Mouse (Mus musculus) right cerebral cortex, adult 18-20 months (tissue): Measurements from ENCODE around the gene Eps8l2.

Experiments used
- DNase-seq: peaks from one replicate; pipeline ENCODE4 v3.0.0; 2022; ENCODE audit warnings: mixed read lengths

The Eps8l2 gene

DNA sequence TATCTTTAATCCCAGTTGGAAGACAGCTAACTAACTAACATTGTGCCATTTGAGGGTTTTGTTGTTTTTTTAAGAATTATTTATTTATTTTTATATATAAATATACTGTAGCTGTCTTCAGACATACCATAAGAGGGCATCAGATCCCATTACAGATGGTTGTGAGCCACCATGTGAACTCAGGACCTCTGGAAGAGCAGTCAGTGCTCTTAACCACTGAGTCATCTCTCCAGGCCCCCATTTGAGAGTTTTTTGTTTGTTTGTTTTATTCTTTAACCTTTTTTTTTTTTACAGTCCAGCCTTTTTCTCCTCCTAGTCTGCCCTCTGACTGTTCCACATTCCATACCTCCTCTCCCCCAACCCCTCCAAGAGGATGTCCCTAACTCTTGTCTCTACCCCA, 8.0 kb upstream of the Eps8l2 start:
- no peak for DNase-seq

DNA sequence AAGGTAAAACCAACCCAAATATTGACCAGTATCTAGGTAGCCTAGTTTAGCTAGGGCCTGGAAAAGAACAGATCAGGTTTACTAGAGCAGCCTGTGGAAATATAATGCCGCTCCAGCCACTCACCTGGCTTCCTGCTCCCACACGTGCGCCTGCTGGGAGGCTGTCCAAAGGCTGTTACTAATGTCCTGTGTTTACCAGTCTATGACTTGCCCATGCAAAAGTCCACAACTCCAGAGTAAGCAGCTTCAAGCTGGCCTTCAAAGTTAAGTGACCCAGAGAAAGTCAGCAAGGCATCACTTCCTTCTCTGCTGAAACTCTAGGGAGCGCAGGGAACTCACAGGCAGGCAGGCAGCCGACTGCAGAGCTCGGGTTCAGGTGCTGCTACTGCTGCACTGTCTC, 6.7 kb upstream of the Eps8l2 start:
- DNase-seq, result no peak

GRCm38 (mm10) chr7:141335044-141335579, 3.6 kb upstream of the Eps8l2 start:
- DNase-seq, result no peak

GRCm38 (mm10) chr7:141335682-141336081, 3.0 kb upstream of the Eps8l2 start:
- no peak for DNase-seq

DNA sequence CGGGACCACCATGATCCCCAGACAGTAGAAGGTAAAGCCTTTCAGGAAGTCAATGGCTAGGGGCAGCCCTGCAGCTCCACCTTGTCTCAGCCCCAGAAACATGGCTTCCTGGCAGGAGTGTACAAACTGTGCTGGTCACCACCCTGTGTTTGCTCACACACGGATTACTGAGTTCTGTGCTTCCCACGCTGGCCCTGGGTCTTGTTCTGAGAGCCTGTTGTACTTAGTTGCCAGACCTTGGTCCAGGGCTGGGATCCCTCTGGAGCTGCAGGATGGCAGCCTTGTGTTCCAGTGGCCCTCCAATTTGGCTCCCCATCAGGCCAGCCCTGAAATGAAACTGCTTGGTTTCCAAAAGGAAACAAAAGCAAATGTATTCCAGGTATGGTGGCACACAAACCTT, 2.4 kb upstream of the Eps8l2 start:
- no peak for DNase-seq

GRCm38 (mm10) chr7:141337716-141338416, 814 bp upstream of the Eps8l2 start:
- DNase-seq, result no peak

DNA sequence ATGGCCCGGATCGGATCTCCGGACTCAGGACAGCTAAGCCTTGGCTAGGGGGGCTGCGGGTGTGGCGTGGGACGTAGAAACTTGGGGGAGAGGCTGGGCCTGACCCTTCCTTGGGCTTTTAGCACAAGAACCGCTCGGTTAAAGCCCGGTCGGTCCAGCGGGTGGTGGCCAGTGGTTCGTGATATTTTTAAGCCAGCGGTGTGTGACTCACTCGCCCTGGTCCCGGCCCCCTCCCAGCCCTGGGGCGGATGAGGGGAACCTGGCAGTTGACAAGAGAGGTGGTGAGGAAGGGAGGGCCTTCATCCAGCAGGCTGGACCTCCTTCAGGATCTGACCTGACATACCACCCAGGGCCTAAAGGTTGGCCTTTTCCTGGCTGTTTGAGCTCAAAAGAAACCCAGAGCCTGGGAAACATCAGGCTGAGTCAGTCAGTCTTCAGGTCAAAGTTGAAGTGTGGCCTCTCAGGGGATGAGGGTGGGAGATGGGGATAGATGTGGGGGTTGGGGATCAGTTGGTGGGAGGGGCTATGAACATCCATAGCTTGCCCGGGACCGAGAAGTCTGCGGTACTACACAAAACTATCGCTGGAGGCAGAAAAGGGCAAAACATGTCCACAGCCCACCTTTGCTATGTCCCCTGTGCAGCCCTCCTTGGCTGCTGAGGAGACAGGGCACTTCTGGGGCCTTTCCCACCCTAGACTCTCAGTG, 688 bp downstream of the Eps8l2 start:
- no peak for DNase-seq

- no peak for DNase-seq
Observed at GRCm38 (mm10) chr7:141340023-141340422, 1.3 kb downstream of the Eps8l2 start.

DNA sequence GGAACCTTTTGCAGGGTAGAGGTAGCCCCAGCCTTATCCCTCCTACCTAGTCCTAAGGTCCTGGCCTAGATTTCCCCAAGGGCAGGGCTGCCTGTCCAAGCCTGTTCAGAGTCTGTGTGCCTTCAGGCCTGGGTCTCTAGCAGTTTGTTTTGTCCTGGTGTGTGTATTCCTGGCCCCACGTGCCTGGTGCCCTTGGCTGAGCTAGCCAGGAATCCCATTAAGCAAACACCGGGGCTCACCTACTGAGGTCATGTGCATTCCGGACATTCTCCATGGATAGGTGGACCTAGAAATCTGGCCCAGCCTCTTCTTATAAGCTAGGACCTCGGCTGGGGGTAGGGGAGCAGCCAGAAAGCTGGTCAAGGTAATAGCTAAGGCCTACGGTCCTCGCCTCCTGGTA, 1.8 kb downstream of the Eps8l2 start:
- DNase-seq, result no peak

DNA sequence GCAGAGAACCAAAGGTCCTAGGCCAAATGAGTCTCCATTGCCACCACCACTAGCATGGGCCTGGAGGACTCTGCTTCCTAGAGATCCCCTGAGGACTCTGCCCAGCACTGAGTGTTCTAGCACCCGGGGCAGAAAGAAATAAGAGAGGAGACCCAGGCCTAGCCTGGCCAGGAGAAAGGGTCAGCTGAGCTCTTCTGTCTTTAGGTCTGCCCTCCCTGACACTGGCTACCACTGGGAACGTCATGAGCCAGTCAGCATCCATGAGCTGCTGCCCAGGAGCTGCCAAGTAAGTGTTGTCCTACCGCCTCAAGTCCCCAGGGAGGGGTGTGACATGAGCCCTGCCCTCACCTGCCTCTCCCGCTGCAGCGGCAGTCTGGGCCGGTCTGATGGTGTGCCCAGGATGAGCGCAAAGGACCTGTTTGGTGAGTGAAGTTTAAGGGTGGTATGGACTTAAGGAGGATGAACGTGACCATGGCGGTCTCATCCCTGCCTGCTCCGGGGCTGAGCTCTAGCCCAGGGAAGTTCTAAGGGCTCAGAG, 3.1 kb downstream of the Eps8l2 start:
- DNase-seq, result no peak

GRCm38 (mm10) chr7:141343230-141343629, 4.5 kb downstream of the Eps8l2 start:
- no peak for DNase-seq

GRCm38 (mm10) chr7:141343696-141344095, 5.0 kb downstream of the Eps8l2 start:
- DNase-seq, result no peak

GRCm38 (mm10) chr7:141344787-141345186, 6.1 kb downstream of the Eps8l2 start:
- no peak for DNase-seq

DNA sequence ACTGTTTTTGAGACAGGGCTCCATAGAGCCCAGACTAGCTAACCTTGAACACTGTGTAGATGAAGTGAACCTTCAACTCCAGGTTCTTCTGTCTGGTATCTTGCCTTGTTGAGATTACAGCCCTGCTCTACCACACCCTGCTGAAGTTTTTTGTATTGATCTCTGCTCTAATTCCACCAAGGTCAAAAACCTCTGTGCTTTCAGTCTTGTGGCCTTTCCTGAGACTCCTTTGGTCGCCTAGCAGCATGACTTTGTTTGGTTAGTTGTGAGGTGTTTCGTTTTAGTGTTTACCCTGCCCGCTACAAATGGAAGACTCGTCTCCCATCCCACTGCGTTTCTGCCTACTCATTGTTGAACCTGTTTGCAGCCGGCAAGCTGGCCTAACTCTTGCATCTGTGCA, 12.4 kb downstream of the Eps8l2 start:
- DNase-seq, result no peak

DNA sequence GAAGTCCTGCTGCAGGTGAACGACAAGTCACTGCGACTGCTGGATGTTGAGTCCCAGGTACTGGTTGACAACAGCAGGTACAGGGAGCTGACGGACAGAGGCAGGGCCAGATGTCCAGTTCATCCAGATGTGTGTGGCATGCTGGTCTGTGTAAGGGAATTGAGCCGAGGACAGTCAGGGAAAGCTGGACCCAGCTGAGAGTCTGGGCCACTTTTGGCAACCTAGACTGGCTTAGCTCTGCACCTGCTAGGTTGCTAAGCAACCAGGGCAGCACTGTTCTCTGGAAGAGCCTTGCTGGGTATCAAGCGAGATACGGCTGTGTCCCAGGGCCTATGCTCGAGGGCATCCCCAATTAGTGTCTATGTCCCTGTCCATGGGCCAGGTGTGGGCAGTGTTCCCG, 16.4 kb downstream of the Eps8l2 start:
- no peak for DNase-seq

DNA sequence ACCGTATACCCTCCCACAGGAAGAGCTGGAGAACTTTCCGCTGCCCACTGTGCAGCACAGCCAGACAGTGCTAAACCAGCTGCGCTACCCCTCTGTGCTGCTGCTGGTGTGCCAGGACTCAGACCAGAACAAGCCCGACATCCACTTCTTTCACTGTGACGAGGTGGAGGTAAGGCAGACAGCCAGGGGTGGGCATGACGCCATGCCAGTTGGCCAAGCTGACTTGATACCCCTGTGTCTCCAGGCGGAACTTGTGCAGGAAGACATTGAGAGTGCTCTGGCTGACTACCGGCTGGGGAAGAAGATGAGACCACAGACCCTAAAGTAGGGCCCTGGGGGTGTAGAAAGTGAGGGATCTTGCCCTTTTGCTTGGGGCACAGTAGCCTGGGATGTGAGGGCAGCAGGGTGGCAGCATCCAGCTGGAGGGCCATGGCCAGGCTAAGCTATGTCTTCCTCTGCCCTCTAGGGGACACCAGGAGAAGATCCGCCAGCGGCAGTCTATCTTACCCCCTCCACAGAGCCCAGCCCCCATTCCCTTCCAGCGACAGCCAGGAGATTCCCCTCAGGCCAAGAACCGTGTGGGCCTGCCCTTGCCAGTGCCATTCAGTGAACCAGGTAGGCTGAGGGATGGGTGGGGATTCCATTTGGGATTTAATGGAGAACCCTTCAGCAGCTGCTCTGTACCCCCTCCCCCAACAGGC, 17.1 kb downstream of the Eps8l2 start:
- no peak for DNase-seq

DNA sequence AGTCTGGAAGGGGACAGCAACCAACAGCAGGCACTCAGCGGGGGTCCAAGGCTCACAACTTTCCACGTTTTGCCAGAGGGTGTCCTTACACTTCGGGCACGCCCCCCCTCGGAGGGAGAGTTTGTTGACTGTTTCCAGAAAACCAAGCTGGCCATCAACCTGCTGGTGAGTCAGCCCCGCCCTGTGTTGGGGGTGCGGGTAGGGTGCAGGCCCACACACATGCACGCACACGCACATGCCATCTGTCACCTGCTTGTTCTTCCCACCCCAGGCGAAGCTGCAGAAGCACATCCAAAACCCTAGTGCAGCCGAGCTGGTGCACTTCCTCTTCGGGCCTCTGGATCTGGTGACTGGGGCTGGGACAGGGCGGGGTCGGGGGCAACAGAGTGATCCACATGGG, 18.3 kb downstream of the Eps8l2 start:
- peak; percentile 43 for DNase-seq

- no peak for DNase-seq
Observed at GRCm38 (mm10) chr7:141361510-141361909, 22.8 kb downstream of the Eps8l2 start.

DNA sequence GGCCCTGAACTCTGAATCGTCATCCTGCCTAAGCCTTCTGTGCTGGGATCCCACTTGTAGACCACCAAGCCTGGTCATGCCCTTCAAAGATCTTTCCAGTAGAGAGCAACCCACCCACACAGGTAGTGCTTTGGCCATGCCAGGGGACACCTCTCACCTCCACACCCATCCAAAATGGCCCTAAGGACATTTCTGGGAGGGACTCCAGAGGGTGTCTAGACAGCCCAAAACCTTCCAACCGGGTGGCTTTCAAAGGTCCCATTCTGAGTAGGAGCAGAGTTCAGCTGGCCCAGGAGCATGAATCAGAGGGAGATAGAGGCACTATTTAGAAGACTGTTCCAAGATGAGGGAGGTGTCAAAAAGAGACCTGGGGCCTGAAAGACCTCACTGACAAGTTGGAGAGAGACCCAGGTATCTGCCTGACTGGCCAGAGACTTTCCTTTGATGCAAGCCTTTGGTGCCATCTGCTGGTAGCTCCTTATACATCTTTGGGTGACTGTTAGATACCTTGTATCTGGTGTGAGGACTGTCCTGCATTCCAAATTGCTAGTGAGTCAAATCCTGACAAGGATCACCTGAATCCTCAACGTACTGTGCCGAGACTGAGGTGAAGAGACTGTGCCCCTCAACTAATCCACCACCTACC, 24.5 kb downstream of the Eps8l2 start:
- DNase-seq, result peak; percentile 74

- DNase-seq, result no peak
Observed at GRCm38 (mm10) chr7:141363752-141364125, 25.1 kb downstream of the Eps8l2 start.

DNA sequence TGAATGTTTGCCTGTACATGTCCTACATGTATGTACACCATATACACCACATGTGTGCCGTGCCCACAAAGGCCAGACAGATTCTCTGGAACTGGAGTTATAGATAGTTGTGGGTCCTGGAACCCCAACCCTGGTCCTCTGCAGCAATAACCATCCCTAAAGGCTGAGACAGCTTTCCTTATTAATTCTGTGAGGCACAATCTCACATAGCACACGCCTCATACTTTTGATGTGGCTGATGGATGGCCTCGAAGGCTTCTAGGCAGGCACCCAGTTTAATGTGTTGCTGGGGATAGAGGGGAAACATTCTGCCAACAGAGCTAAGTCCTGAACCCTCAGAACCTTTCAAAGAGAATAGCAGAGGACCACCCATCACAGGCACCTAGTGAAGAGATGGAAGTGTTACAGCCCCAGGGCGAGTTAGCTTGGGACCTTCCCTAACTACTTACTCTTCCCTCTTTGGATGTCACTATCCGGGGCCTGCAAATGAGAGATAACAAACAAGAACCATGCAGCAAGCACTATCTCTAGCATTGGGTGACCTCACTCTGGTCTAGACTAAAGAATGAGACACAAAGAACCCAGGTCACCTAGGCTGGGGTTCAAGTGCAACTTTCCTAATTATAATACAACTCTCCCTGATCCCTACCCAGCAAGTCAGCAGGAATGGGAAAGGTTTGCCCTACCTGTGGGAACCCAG, 25.8 kb downstream of the Eps8l2 start:
- DNase-seq, result no peak

- DNase-seq, result peak; percentile 34
Observed at GRCm38 (mm10) chr7:141365049-141365445, 26.4 kb downstream of the Eps8l2 start.
